Mouse (Mus musculus): ENCODE results near the gene Vmn2r37.
"Not testable (repeated sequence)": the region's sequence is repeated elsewhere in the genome, so short reads cannot be mapped to it uniquely, and the experiment has no call there.

Vmn2r37 gene

GRCm38 (mm10) chr7:9223553-9223952 is at the start of gene Vmn2r37:
Gene Vmn2r37 (minus strand): TSS chr7:9223653.
- DNase-seq = not testable (repeated sequence)
